In genomic region chr3:116815305-116815797, GRCm38 (mm10) we compare ENCODE assay signal across 17 mouse cellular contexts.
"Had no signal": no experiment of that assay in that cellular context is flagged by ENCODE, and none has a peak within 500 bp of the region (broad histone marks: within the 10 kb centered on the region; RNA-seq: fewer than 3 reads in every experiment).

No protein-coding gene starts in this region.

- H3K4me1 ChIP-seq: limb, embryonic 15.5 days; liver, embryonic 12.5 days; neural tube, embryonic 15.5 days had no signal

- H3K27me3 ChIP-seq: limb, embryonic 15.5 days; liver, embryonic 12.5 days; midbrain, embryonic 12.5 days; neural tube, embryonic 15.5 days had no signal

- ATAC-seq: intestine, postnatal 0 days; liver, embryonic 12.5 days had no signal

- H3K9me3 ChIP-seq: limb, embryonic 15.5 days; liver, embryonic 12.5 days; midbrain, embryonic 12.5 days; neural tube, embryonic 15.5 days had no signal

- H3K36me3 ChIP-seq: limb, embryonic 15.5 days; liver, embryonic 12.5 days; midbrain, embryonic 12.5 days; neural tube, embryonic 15.5 days had no signal

- H3K9ac ChIP-seq: limb, embryonic 15.5 days; liver, embryonic 12.5 days; lung, embryonic 14.5 days; midbrain, embryonic 12.5 days; neural tube, embryonic 15.5 days had no signal

- H3K4me3 ChIP-seq: limb, embryonic 15.5 days; liver, embryonic 12.5 days; midbrain, embryonic 12.5 days; neural tube, embryonic 15.5 days had no signal

- DNase-seq: kidney, adult 8-10 months; kidney, postnatal 36 days; layer of hippocampus, adult 9-11 months; layer of hippocampus, postnatal 36 days; lung, embryonic 14.5 days; lung, postnatal 10 days; right cerebral cortex, adult 18-20 months; right cerebral cortex, postnatal 25 days; thymus, postnatal 4 days had no signal

- H3K27ac ChIP-seq: kidney, postnatal 0 days; limb, embryonic 15.5 days; liver, embryonic 12.5 days; macrophage; midbrain, embryonic 12.5 days; neural tube, embryonic 15.5 days; stomach, postnatal 0 days had no signal

- H3K4me2 ChIP-seq: limb, embryonic 15.5 days; liver, embryonic 12.5 days; lung, embryonic 14.5 days; midbrain, embryonic 12.5 days; neural tube, embryonic 15.5 days had no signal
